Mouse (Mus musculus) MEL (cell line): ENCODE results near the gene Nod1. TPM values are rescaled to one million over a fixed set of nuclear protein-coding genes. Genes with fewer than 3 reads are reported as not detected.

Source experiments
- DNase-seq: peaks from one replicate; pipeline ENCODE4 v3.0.0; 2011; ENCODE audit warnings: low read depth, low spot score
- H3K27ac ChIP-seq: 2 replicates; pipeline ENCODE4 v1.5.1; 2012; ENCODE audit warnings: low read depth, mild to moderate bottlenecking, control low read depth, low read length, moderate library complexity; ENCODE audit not compliant: control insufficient read depth
- H3K27me3 ChIP-seq, 2 experiments: fragments of 150-350 bp in 1 of 2; sonication (generic) in 1 of 2; 2 replicates each; pipeline ENCODE4 v1.6.1; 2012; ENCODE audit warnings: low read length in 2 of 2, mild to moderate bottlenecking in 2 of 2, improper control_type of control experiment in 1 of 2, moderate library complexity in 1 of 2; ENCODE audit not compliant: insufficient read depth in 2 of 2, control insufficient read depth in 1 of 2
- H3K36me3 ChIP-seq, 2 experiments: 2 replicates each; pipeline ENCODE4 v1.6.1; 2012 to 2014; ENCODE audit warnings: low read length in 2 of 2, improper control_type of control experiment in 1 of 2, inconsistent platforms in 1 of 2, mild to moderate bottlenecking in 1 of 2; ENCODE audit not compliant: insufficient read depth in 2 of 2, control insufficient read depth in 1 of 2
- H3K4me1 ChIP-seq, 2 experiments: fragments of 150-350 bp in 1 of 2; sonication (generic) in 1 of 2; 2 replicates each; pipeline ENCODE4 v1.6.1; 2012; ENCODE audit warnings: low read length in 2 of 2, improper control_type of control experiment in 1 of 2, mild to moderate bottlenecking in 1 of 2; ENCODE audit not compliant: insufficient read depth in 2 of 2, control insufficient read depth in 1 of 2
- H3K4me3 ChIP-seq, 2 experiments: fragments of 150-350 bp in 1 of 2; sonication (generic) in 1 of 2; 2 replicates each; pipeline ENCODE4 v1.5.1; 2012; ENCODE audit warnings: low read depth in 2 of 2, low read length in 2 of 2, mild to moderate bottlenecking in 2 of 2, moderate library complexity in 2 of 2, control low read depth in 1 of 2, improper control_type of control experiment in 1 of 2; ENCODE audit not compliant: control insufficient read depth in 1 of 2, insufficient read depth in 1 of 2
- H3K79me2 ChIP-seq: 2 replicates; pipeline ENCODE4 v1.6.1; 2012; ENCODE audit warnings: mild to moderate bottlenecking, low read length, moderate library complexity; ENCODE audit not compliant: control insufficient read depth, poor library complexity, insufficient read depth
- H3K9ac ChIP-seq: 2 replicates; pipeline ENCODE4 v1.6.1; 2012; ENCODE audit warnings: low read depth, mild to moderate bottlenecking, control low read depth, low read length, moderate library complexity; ENCODE audit not compliant: control insufficient read depth, poor library complexity, severe bottlenecking
- H3K9me3 ChIP-seq: fragments of 150-350 bp; sonication (generic); replicated peaks from 2 replicates; pipeline ENCODE4 v1.6.1; 2012; ENCODE audit warnings: mild to moderate bottlenecking, low read length, improper control_type of control experiment, moderate library complexity; ENCODE audit not compliant: insufficient read depth
- BHLHE40 ChIP-seq: IDR thresholded peaks from 2 replicates; pipeline ENCODE4 v1.6.1; 2012; ENCODE audit warnings: low read depth, mild to moderate bottlenecking, inconsistent platforms, low read length, improper control_type of control experiment, borderline replicate concordance
- GABPA ChIP-seq: IDR thresholded peaks from 2 replicates; pipeline ENCODE4 v1.6.1; 2012; ENCODE audit warnings: low read depth, mild to moderate bottlenecking, inconsistent platforms, low read length, improper control_type of control experiment, moderate library complexity
- GATA1 ChIP-seq: IDR thresholded peaks from 2 replicates; pipeline ENCODE4 v1.6.1; 2011; ENCODE audit warnings: low read depth, low read length, improper control_type of control experiment
- HCFC1 ChIP-seq: IDR thresholded peaks from 2 replicates; pipeline ENCODE4 v1.6.1; 2012; ENCODE audit warnings: low read depth, mild to moderate bottlenecking, inconsistent platforms, low read length, improper control_type of control experiment, moderate library complexity
- MAFK ChIP-seq: IDR thresholded peaks from 2 replicates; pipeline ENCODE4 v1.6.1; 2011; ENCODE audit warnings: low read depth, mild to moderate bottlenecking, low read length, improper control_type of control experiment, borderline replicate concordance
- MAX ChIP-seq: IDR thresholded peaks from 2 replicates; pipeline ENCODE4 v1.6.1; 2011; ENCODE audit warnings: low read length, improper control_type of control experiment
- MXI1 ChIP-seq: IDR thresholded peaks from 2 replicates; pipeline ENCODE4 v1.6.1; 2011; ENCODE audit warnings: mild to moderate bottlenecking, low read depth, low read length, improper control_type of control experiment
- NELFE ChIP-seq: IDR thresholded peaks from 2 replicates; pipeline ENCODE4 v1.6.1; 2011; ENCODE audit warnings: low read depth, low read length, improper control_type of control experiment
- NRF1 ChIP-seq: IDR thresholded peaks from 2 replicates; pipeline ENCODE4 v1.6.1; 2014; ENCODE audit warnings: low read depth, mild to moderate bottlenecking, inconsistent platforms, low read length, improper control_type of control experiment, moderate library complexity; ENCODE audit not compliant: poor library complexity, insufficient read depth, severe bottlenecking
- POLR2A ChIP-seq, 2 experiments: IDR thresholded peaks; 2 replicates each; pipeline ENCODE4 v1.6.1; 2011 to 2012; ENCODE audit warnings: low read length in 2 of 2, mild to moderate bottlenecking in 2 of 2, control low read depth in 1 of 2, improper control_type of control experiment in 1 of 2, low read depth in 1 of 2, moderate library complexity in 1 of 2; ENCODE audit not compliant: control insufficient read depth in 1 of 2, insufficient read depth in 1 of 2, poor library complexity in 1 of 2
- POLR2AphosphoS5 ChIP-seq: IDR thresholded peaks from 2 replicates; pipeline ENCODE4 v1.6.1; 2012; ENCODE audit warnings: low read depth, borderline replicate concordance, mild to moderate bottlenecking, inconsistent platforms, low read length, moderate library complexity, mixed read lengths
- TCF12 ChIP-seq: IDR thresholded peaks from 2 replicates; pipeline ENCODE4 v1.6.1; 2014; ENCODE audit warnings: low read depth, mild to moderate bottlenecking, inconsistent platforms, low read length, improper control_type of control experiment, moderate library complexity
- UBTF ChIP-seq: IDR thresholded peaks from 2 replicates; pipeline ENCODE4 v1.6.1; 2012; ENCODE audit warnings: low read depth, mild to moderate bottlenecking, inconsistent platforms, low read length, improper control_type of control experiment, moderate library complexity, borderline replicate concordance; ENCODE audit not compliant: insufficient read depth
- ZKSCAN1 ChIP-seq: IDR thresholded peaks from 2 replicates; pipeline ENCODE4 v1.6.1; 2012; ENCODE audit warnings: low read depth, mild to moderate bottlenecking, inconsistent platforms, low read length, improper control_type of control experiment, moderate library complexity
- ZMIZ1 ChIP-seq: IDR thresholded peaks from 2 replicates; pipeline ENCODE4 v1.6.1; 2012; ENCODE audit warnings: low read depth, mild to moderate bottlenecking, inconsistent platforms, low read length, improper control_type of control experiment, moderate library complexity
- polyA plus RNA-seq, 2 experiments: library from polyadenylated mRNA; stranded (reverse) in 1 of 2; unstranded in 1 of 2; fragments of >175 nt in 1 of 2; fragments of >200 nt in 1 of 2; gene quantifications; 2 replicates each; pipeline versions ENCODE4 v1.2.1 to v1.2.4; 2012; ENCODE audit warnings: low replicate concordance in 2 of 2, low read depth in 1 of 2; ENCODE audit not compliant: insufficient read length in 2 of 2, insufficient read depth in 1 of 2, missing spikeins in 1 of 2
- total RNA-seq: library from RNA; depleted of rRNA; stranded (reverse); fragments of 300-350 nt; gene quantifications from 2 replicates; pipeline ENCODE4 v1.2.3, GENCODE M21; 2012

The Nod1 gene
- total and polyA plus RNA-seq, 3 experiments = 0.12 to 0.21 TPM; not detected in 1

DNA sequence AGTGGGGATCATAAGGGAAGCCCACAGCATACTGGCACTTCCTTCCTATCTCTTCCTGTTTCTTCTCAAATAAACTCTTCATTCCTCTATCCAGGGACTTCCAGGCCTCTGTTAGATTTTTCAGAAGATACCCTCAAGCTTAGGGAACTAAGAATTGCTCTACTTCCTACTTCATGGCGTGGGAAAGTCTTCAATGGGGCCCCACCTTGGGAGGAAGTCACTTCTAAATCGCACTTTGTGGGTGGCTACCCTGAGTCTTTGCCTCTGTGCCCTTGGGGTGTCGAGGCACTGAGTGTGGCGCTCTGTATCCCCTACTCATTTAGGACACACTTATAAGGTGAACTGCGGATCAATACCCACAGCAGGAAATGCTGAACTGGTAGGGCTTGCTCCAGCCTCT, 23.7 kb downstream of the Nod1 start:
- H3K9ac ChIP-seq = no peak overlapping the region
- TF ChIP-seq POLR2A (IDR thresholded peaks at IDR 0.05; ENCODE audit: control insufficient read depth in 1 of 2, insufficient read depth in 1 of 2, low read depth in 1 of 2, low read length in 2 of 2, poor library complexity in 1 of 2) (no peak), ZKSCAN1 (no peak), HCFC1 (no peak), POLR2AphosphoS5 (no peak), NELFE (no peak), NRF1 (no peak), MAFK (no peak), GABPA (no peak), TCF12 (no peak), UBTF (no peak), MAX (no peak), MXI1 (no peak)
- no peaks in the 10 kb centered on the region for H3K27me3 ChIP-seq
- H3K79me2 ChIP-seq = no peaks in the 10 kb centered on the region
- DNase-seq = no peak
- H3K9me3 ChIP-seq = no peaks in the 10 kb centered on the region
- H3K27ac ChIP-seq = no peak overlapping the region
- no peak overlapping the region for H3K4me3 ChIP-seq
- 0 out of 4 replicates have a peak, but pooled peaks cover 0 to 2% of the 10 kb centered on the region in 2 experiments for H3K4me1 ChIP-seq
- H3K36me3 ChIP-seq = no peaks in the 10 kb centered on the region

DNA sequence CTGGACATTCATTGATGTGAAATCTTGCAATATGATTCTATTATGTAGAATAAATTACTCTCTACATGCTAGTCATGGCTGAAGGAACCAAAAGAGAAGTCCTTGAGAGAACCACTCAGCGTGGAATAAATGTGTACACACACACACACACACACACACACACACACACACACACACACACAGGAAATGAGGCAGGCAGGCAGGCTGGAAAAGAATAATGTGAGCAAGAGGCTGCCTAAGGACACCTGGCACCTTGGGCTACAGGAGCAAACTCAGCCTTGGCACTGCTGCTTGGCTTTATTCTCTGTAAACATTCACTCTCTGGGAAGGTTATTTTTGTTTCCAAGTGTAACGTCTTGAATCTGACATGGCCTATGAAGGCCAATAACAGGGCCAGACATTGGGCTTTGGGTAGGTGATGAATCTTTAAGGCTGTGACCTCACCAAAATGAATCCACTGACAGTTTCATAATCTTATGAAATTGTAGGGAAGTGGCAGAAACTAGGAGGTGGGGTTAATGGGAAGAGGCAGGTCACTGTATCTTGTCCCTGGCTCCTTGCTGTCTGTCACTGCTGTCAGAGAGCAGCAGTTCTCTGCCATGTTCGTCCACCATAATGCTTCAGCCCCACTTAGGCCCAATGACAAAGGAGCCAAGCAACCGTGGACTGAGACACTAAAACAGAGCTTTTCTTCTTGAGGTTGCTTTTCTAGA, 26.0 kb downstream of the Nod1 start:
- TF ChIP-seq TCF12 = no peak
- TF ChIP-seq ZMIZ1 = no peak
- no peak for TF ChIP-seq BHLHE40
- TF ChIP-seq GATA1 = no peak
- TF ChIP-seq, all 39 proteins: peak for 0
- Histone ChIP-seq H3K79me2 (no peaks in the 10 kb centered on the region), H3K4me1 (0 out of 4 replicates have a peak, but pooled peaks cover 0 to 2% of the 10 kb centered on the region in 2 experiments), H3K27ac (no peak overlapping the region), H3K9ac (no peak overlapping the region), H3K27me3 (no peaks in the 10 kb centered on the region), H3K36me3 (no peaks in the 10 kb centered on the region), H3K4me3 (no peak overlapping the region), H3K9me3 (no peaks in the 10 kb centered on the region)
- no peak for DNase-seq
